Mouse (Mus musculus) MEL (cell line): ENCODE measurements around the gene B230217C12Rik. TPM values are rescaled to one million over a fixed set of nuclear protein-coding genes. Genes with fewer than 3 reads are reported as not detected.

Experiments
- DNase-seq: peaks from one replicate; pipeline ENCODE4 v3.0.0; 2011; ENCODE audit warnings: low read depth, low spot score
- H3K27ac ChIP-seq: 2 replicates; pipeline ENCODE4 v1.5.1; 2012; ENCODE audit warnings: low read depth, mild to moderate bottlenecking, control low read depth, low read length, moderate library complexity; ENCODE audit not compliant: control insufficient read depth
- H3K27me3 ChIP-seq, 2 experiments: fragments of 150-350 bp in 1 of 2; sonication (generic) in 1 of 2; 2 replicates each; pipeline ENCODE4 v1.6.1; 2012; ENCODE audit warnings: low read length in 2 of 2, mild to moderate bottlenecking in 2 of 2, improper control_type of control experiment in 1 of 2, moderate library complexity in 1 of 2; ENCODE audit not compliant: insufficient read depth in 2 of 2, control insufficient read depth in 1 of 2
- H3K36me3 ChIP-seq, 2 experiments: 2 replicates each; pipeline ENCODE4 v1.6.1; 2012 to 2014; ENCODE audit warnings: low read length in 2 of 2, improper control_type of control experiment in 1 of 2, inconsistent platforms in 1 of 2, mild to moderate bottlenecking in 1 of 2; ENCODE audit not compliant: insufficient read depth in 2 of 2, control insufficient read depth in 1 of 2
- H3K4me1 ChIP-seq, 2 experiments: fragments of 150-350 bp in 1 of 2; sonication (generic) in 1 of 2; 2 replicates each; pipeline ENCODE4 v1.6.1; 2012; ENCODE audit warnings: low read length in 2 of 2, improper control_type of control experiment in 1 of 2, mild to moderate bottlenecking in 1 of 2; ENCODE audit not compliant: insufficient read depth in 2 of 2, control insufficient read depth in 1 of 2
- H3K4me3 ChIP-seq, 2 experiments: fragments of 150-350 bp in 1 of 2; sonication (generic) in 1 of 2; 2 replicates each; pipeline ENCODE4 v1.5.1; 2012; ENCODE audit warnings: low read depth in 2 of 2, low read length in 2 of 2, mild to moderate bottlenecking in 2 of 2, moderate library complexity in 2 of 2, control low read depth in 1 of 2, improper control_type of control experiment in 1 of 2; ENCODE audit not compliant: control insufficient read depth in 1 of 2, insufficient read depth in 1 of 2
- H3K79me2 ChIP-seq: 2 replicates; pipeline ENCODE4 v1.6.1; 2012; ENCODE audit warnings: mild to moderate bottlenecking, low read length, moderate library complexity; ENCODE audit not compliant: control insufficient read depth, poor library complexity, insufficient read depth
- H3K9ac ChIP-seq: 2 replicates; pipeline ENCODE4 v1.6.1; 2012; ENCODE audit warnings: low read depth, mild to moderate bottlenecking, control low read depth, low read length, moderate library complexity; ENCODE audit not compliant: control insufficient read depth, poor library complexity, severe bottlenecking
- H3K9me3 ChIP-seq: fragments of 150-350 bp; sonication (generic); replicated peaks from 2 replicates; pipeline ENCODE4 v1.6.1; 2012; ENCODE audit warnings: mild to moderate bottlenecking, low read length, improper control_type of control experiment, moderate library complexity; ENCODE audit not compliant: insufficient read depth
- BHLHE40 ChIP-seq: IDR thresholded peaks from 2 replicates; pipeline ENCODE4 v1.6.1; 2012; ENCODE audit warnings: low read depth, mild to moderate bottlenecking, inconsistent platforms, low read length, improper control_type of control experiment, borderline replicate concordance
- CHD1 ChIP-seq: IDR thresholded peaks from 2 replicates; pipeline ENCODE4 v1.6.1; 2012; ENCODE audit warnings: low read depth, mild to moderate bottlenecking, inconsistent platforms, low read length, improper control_type of control experiment
- CTCF ChIP-seq, 3 experiments: IDR thresholded peaks in 2 of 3; conservative IDR thresholded peaks in 1 of 3; 2 replicates each; pipeline ENCODE4 v1.5.1; 2011 to 2012; ENCODE audit warnings: low read length in 3 of 3, low read depth in 2 of 3, mild to moderate bottlenecking in 2 of 3, improper control_type of control experiment in 1 of 3, inconsistent platforms in 1 of 3, mixed read lengths in 1 of 3, moderate library complexity in 1 of 3; ENCODE audit not compliant: control insufficient read depth in 1 of 3, insufficient read depth in 1 of 3, poor library complexity in 1 of 3, severe bottlenecking in 1 of 3
- ELF1 ChIP-seq: IDR thresholded peaks from 2 replicates; pipeline ENCODE4 v1.6.1; 2014; ENCODE audit warnings: low read depth, mild to moderate bottlenecking, inconsistent platforms, low read length, improper control_type of control experiment, moderate library complexity
- GABPA ChIP-seq: IDR thresholded peaks from 2 replicates; pipeline ENCODE4 v1.6.1; 2012; ENCODE audit warnings: low read depth, mild to moderate bottlenecking, inconsistent platforms, low read length, improper control_type of control experiment, moderate library complexity
- MAFK ChIP-seq: IDR thresholded peaks from 2 replicates; pipeline ENCODE4 v1.6.1; 2011; ENCODE audit warnings: low read depth, mild to moderate bottlenecking, low read length, improper control_type of control experiment, borderline replicate concordance
- MAX ChIP-seq: IDR thresholded peaks from 2 replicates; pipeline ENCODE4 v1.6.1; 2011; ENCODE audit warnings: low read length, improper control_type of control experiment
- MAZ ChIP-seq: IDR thresholded peaks from 2 replicates; pipeline ENCODE4 v1.6.1; 2012; ENCODE audit warnings: low read depth, mild to moderate bottlenecking, inconsistent platforms, low read length, improper control_type of control experiment
- MYC ChIP-seq: IDR thresholded peaks from 2 replicates; pipeline ENCODE4 v1.6.1; 2011; ENCODE audit warnings: low read depth, mild to moderate bottlenecking, low read length, improper control_type of control experiment, moderate library complexity
- NRF1 ChIP-seq: IDR thresholded peaks from 2 replicates; pipeline ENCODE4 v1.6.1; 2014; ENCODE audit warnings: low read depth, mild to moderate bottlenecking, inconsistent platforms, low read length, improper control_type of control experiment, moderate library complexity; ENCODE audit not compliant: poor library complexity, insufficient read depth, severe bottlenecking
- POLR2AphosphoS2 ChIP-seq: IDR thresholded peaks from 2 replicates; pipeline ENCODE4 v1.6.1; 2011; ENCODE audit warnings: low read length, improper control_type of control experiment
- POLR2AphosphoS5 ChIP-seq: IDR thresholded peaks from 2 replicates; pipeline ENCODE4 v1.6.1; 2012; ENCODE audit warnings: low read depth, borderline replicate concordance, mild to moderate bottlenecking, inconsistent platforms, low read length, moderate library complexity, mixed read lengths
- RCOR1 ChIP-seq: IDR thresholded peaks from 2 replicates; pipeline ENCODE4 v1.6.1; 2012; ENCODE audit warnings: low read depth, mild to moderate bottlenecking, inconsistent platforms, low read length, improper control_type of control experiment
- SIN3A ChIP-seq: IDR thresholded peaks from 2 replicates; pipeline ENCODE4 v1.6.1; 2012; ENCODE audit warnings: low read length, improper control_type of control experiment, inconsistent platforms
- TAL1 ChIP-seq: IDR thresholded peaks from 2 replicates; pipeline ENCODE4 v1.6.1; 2012; ENCODE audit warnings: mild to moderate bottlenecking, inconsistent platforms, low read length, moderate library complexity, mixed read lengths
- TBP ChIP-seq: IDR thresholded peaks from 2 replicates; pipeline ENCODE4 v1.8.0; 2011; ENCODE audit warnings: low read depth, low read length, improper control_type of control experiment
- TCF12 ChIP-seq: IDR thresholded peaks from 2 replicates; pipeline ENCODE4 v1.6.1; 2014; ENCODE audit warnings: low read depth, mild to moderate bottlenecking, inconsistent platforms, low read length, improper control_type of control experiment, moderate library complexity
- UBTF ChIP-seq: IDR thresholded peaks from 2 replicates; pipeline ENCODE4 v1.6.1; 2012; ENCODE audit warnings: low read depth, mild to moderate bottlenecking, inconsistent platforms, low read length, improper control_type of control experiment, moderate library complexity, borderline replicate concordance; ENCODE audit not compliant: insufficient read depth
- ZKSCAN1 ChIP-seq: IDR thresholded peaks from 2 replicates; pipeline ENCODE4 v1.6.1; 2012; ENCODE audit warnings: low read depth, mild to moderate bottlenecking, inconsistent platforms, low read length, improper control_type of control experiment, moderate library complexity
- ZMIZ1 ChIP-seq: IDR thresholded peaks from 2 replicates; pipeline ENCODE4 v1.6.1; 2012; ENCODE audit warnings: low read depth, mild to moderate bottlenecking, inconsistent platforms, low read length, improper control_type of control experiment, moderate library complexity
- ZNF384 ChIP-seq: IDR thresholded peaks from 2 replicates; pipeline ENCODE4 v1.6.1; 2012; ENCODE audit warnings: low read depth, mild to moderate bottlenecking, inconsistent platforms, low read length, improper control_type of control experiment
- polyA plus RNA-seq, 2 experiments: library from polyadenylated mRNA; stranded (reverse) in 1 of 2; unstranded in 1 of 2; fragments of >175 nt in 1 of 2; fragments of >200 nt in 1 of 2; gene quantifications; 2 replicates each; pipeline versions ENCODE4 v1.2.1 to v1.2.4; 2012; ENCODE audit warnings: low replicate concordance in 2 of 2, low read depth in 1 of 2; ENCODE audit not compliant: insufficient read length in 2 of 2, insufficient read depth in 1 of 2, missing spikeins in 1 of 2
- total RNA-seq: library from RNA; depleted of rRNA; stranded (reverse); fragments of 300-350 nt; gene quantifications from 2 replicates; pipeline ENCODE4 v1.2.3, GENCODE M21; 2012

Gene B230217C12Rik
- total and polyA plus RNA-seq, 3 experiments: 0.81 TPM; not detected in 2

- no peak overlapping the region for H3K27ac ChIP-seq
- H3K9ac ChIP-seq: no peak overlapping the region
- peaks cover 0 to 11% of the 10 kb centered on the region in 2 experiments; a peak in 2 of 4 replicates for H3K4me1 ChIP-seq
- H3K36me3 ChIP-seq: peaks cover 0 to 7% of the 10 kb centered on the region in 2 experiments; a peak in 2 of 4 replicates
- peak overlapping the region; percentile 15 to 27 for H3K4me3 ChIP-seq
- no peaks in the 10 kb centered on the region for H3K9me3 ChIP-seq
- H3K79me2 ChIP-seq: peaks cover 13% of the 10 kb centered on the region; the same call in 1 of the 2 replicates
- TF ChIP-seq CTCF (IDR thresholded peaks at IDR 0.05 in 2 of 3, conservative IDR thresholded peaks at IDR 0.05 in 1 of 3; ENCODE audit: control insufficient read depth in 1 of 3, insufficient read depth in 1 of 3, low read depth in 2 of 3, low read length in 3 of 3, poor library complexity in 1 of 3, severe bottlenecking in 1 of 3) (peak in 2 of 3 experiments; percentile 6 to 16; a peak in 1 of 6 replicates), ELF1 (peak; percentile 83), ZMIZ1 (no peak), TBP (peak; percentile 100), BHLHE40 (no peak), POLR2AphosphoS2 (no peak), MAFK (peak; percentile 100), UBTF (no peak)
- no peaks in the 10 kb centered on the region for H3K27me3 ChIP-seq
- peak; percentile 89 for DNase-seq
Observed at GRCm38 (mm10) chr11:97796910-97797309, 43.7 kb upstream of the B230217C12Rik start.

- H3K9ac ChIP-seq: peak overlapping the region; percentile 60
- no peaks in the 10 kb centered on the region for H3K9me3 ChIP-seq
- peak overlapping the region; percentile 12 for H3K27ac ChIP-seq
- peaks cover 0 to 15% of the 10 kb centered on the region in 2 experiments; a peak in 2 of 4 replicates for H3K4me1 ChIP-seq
- peak; percentile 89 for DNase-seq
- peaks cover 0 to 7% of the 10 kb centered on the region in 2 experiments; a peak in 2 of 4 replicates for H3K36me3 ChIP-seq
- H3K27me3 ChIP-seq: no peaks in the 10 kb centered on the region
- TF ChIP-seq POLR2AphosphoS5 (no peak), RCOR1 (0 out of 2 replicates have a peak, but pooled peaks have one; percentile 30), TCF12 (no peak), GABPA (no peak), NRF1 (peak; percentile 31; the same call in 1 of the 2 replicates), TBP (0 out of 2 replicates have a peak, but pooled peaks have one; percentile 30), MAFK (no peak), ELF1 (no peak), ZMIZ1 (no peak), MAZ (peak; percentile 18; the same call in 1 of the 2 replicates), MAX (peak; percentile 15; the same call in 1 of the 2 replicates), TAL1 (no peak), MYC (peak; percentile 56; the same call in 1 of the 2 replicates), ZNF384 (peak; percentile 89), SIN3A (peak; percentile 63), CHD1 (no peak), ZKSCAN1 (no peak)
- H3K4me3 ChIP-seq: peak overlapping the region; percentile 49 to 69
- H3K79me2 ChIP-seq: peaks cover 13% of the 10 kb centered on the region; the same call in 1 of the 2 replicates
Observed at GRCm38 (mm10) chr11:97797369-97798082, 43.1 kb upstream of the B230217C12Rik start.
